Mouse (Mus musculus): ENCODE results near the gene Glmp. TPM values are rescaled to one million over a fixed set of nuclear protein-coding genes. Genes with fewer than 3 reads are reported as not detected.
"Not testable (repeated sequence)": the region's sequence is repeated elsewhere in the genome, so short reads cannot be mapped to it uniquely, and the experiment has no call there.

Gene Glmp
- polyA plus RNA-seq, 1 experiment, result 171 TPM

DNA sequence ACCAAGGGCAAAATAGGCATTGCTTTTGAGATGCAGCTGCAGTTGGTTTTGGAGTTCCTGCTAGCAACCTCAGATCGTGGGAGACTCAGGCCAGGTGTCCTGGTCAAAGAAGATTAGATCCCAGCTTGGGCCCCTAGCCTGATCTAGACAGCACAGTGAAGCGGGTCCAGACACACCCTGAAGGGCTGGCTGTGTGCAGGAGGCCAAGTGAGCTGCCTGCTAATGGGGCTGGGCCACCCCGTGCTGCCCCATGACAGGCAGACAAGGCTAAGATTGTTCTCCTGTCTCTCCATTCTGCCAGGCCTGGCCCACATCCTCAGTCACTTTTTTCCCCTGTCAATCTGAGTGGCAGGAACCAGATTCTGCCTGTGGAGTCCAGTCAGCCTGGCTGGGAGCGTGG, 38.9 kb downstream of the Glmp start:
- no peak overlapping the region for H3K4me2 ChIP-seq (ENCODE audit: low read depth)
- no peak for TF ChIP-seq SRF (IDR thresholded peaks at IDR 0.05; ENCODE audit: control insufficient read depth, insufficient read length, low read depth)
- TF ChIP-seq CEBPB (IDR thresholded peaks at IDR 0.05; ENCODE audit: insufficient read depth, poor library complexity, severe bottlenecking), result no peak
- TF ChIP-seq TCF12 (IDR thresholded peaks at IDR 0.05; ENCODE audit: insufficient read depth, poor library complexity, severe bottlenecking), result no peak
- TF ChIP-seq E2F4 (IDR thresholded peaks at IDR 0.05; ENCODE audit: insufficient read depth), result no peak
- TF ChIP-seq TCF3 (IDR thresholded peaks at IDR 0.05; ENCODE audit: insufficient read length, low read depth), result no peak
- no peak for TF ChIP-seq MYOD1 (IDR thresholded peaks at IDR 0.05; ENCODE audit: control insufficient read depth in 1 of 3, insufficient read length in 2 of 3, low read depth in 2 of 3)
- no peak for TF ChIP-seq POLR2AphosphoS2 (IDR thresholded peaks at IDR 0.05; ENCODE audit: insufficient read length, low read depth)

DNA sequence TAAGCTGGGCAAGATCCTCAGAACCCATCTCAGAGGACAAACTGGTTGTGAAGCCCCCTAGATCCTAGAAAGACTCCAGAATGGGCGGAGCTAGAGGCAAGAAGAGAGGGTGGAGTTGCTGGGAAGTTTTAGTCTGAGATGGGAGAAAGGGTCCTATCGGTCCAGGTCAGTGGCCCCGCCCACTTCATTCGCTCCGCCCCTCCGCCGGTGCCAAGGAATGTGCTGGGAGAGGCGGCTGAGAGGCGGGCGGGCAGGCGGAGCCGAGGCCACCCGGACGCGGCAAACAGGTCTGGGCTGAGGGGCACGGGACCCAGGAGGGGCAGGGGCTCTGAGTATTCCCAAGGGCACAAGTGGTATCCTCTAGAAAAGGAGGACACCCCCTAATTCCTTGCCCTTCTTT, 39.5 kb downstream of the Glmp start, which contains the start of gene Paqr6:
Paqr6 (plus strand) TSS at position 248 of the 400 bp plus-strand sequence.
- no peak within 1 kb of the TSS for H3K4me2 ChIP-seq (ENCODE audit: low read depth)

More for the DNA sequence above, 38.9 kb downstream of the Glmp start:
- Histone ChIP-seq H3K36me3 (ENCODE audit: control insufficient read depth, insufficient read depth) (peaks cover 5% of the 10 kb centered on the region), H3K4me3 (no peak overlapping the region), H3K27me3 (ENCODE audit: control insufficient read depth, insufficient read depth, insufficient read length) (no peaks in the 10 kb centered on the region), H3ac (ENCODE audit: control insufficient read depth, insufficient read length) (no peak overlapping the region), H3K79me2 (ENCODE audit: control insufficient read depth, insufficient read depth) (no peaks in the 10 kb centered on the region)

DNA sequence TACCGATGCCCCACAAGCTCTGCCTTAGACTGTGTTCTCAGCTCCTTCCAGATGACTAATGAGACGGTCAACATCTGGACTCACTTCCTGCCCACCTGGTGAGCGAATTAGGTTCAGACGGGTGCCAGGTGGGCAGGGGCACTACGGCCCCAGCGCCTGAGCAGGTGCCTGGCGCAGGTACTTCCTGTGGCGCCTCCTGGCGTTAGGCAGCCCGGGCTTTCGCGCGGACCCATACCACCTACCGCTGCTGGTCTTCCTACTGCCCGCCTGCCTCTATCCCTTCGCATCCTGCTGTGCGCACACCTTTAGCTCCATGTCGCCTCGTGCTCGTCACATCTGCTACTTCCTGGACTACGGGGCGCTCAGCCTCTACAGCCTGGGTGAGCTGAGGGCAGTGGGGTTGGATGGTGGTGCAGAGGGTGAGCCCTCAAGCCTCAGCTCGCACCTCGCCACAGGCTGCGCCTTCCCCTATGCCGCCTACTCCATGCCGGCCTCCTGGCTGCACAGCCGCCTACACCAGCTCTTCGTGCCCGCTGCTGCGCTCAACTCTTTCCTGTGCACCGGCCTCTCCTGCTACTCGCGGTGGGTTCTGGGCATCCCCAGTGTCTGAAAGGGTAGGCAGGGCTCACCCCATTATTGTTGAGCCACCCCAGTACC, 41.0 kb downstream of the Glmp start:
- TF ChIP-seq E2F4 (IDR thresholded peaks at IDR 0.05; ENCODE audit: insufficient read depth) (no peak), MYOG (IDR thresholded peaks at IDR 0.05; ENCODE audit: control insufficient read depth in 1 of 3, insufficient read depth in 1 of 3, insufficient read length in 2 of 3, low read depth in 2 of 3) (no peak), POLR2A (IDR thresholded peaks at IDR 0.05; ENCODE audit: insufficient read length, low read depth) (no peak), CEBPB (IDR thresholded peaks at IDR 0.05; ENCODE audit: insufficient read depth, poor library complexity, severe bottlenecking) (no peak), MYOD1 (IDR thresholded peaks at IDR 0.05; ENCODE audit: control insufficient read depth in 1 of 3, insufficient read length in 2 of 3, low read depth in 2 of 3) (no peak), TCF12 (IDR thresholded peaks at IDR 0.05; ENCODE audit: insufficient read depth, poor library complexity, severe bottlenecking) (no peak), USF1 (IDR thresholded peaks at IDR 0.05; ENCODE audit: low read depth) (no peak), POLR2AphosphoS2 (IDR thresholded peaks at IDR 0.05; ENCODE audit: insufficient read length, low read depth) (no peak), SRF (IDR thresholded peaks at IDR 0.05; ENCODE audit: control insufficient read depth, insufficient read length, low read depth) (no peak), MAX (IDR thresholded peaks at IDR 0.05; ENCODE audit: low read depth) (no peak), REST (IDR thresholded peaks at IDR 0.05; ENCODE audit: insufficient read depth, insufficient read length) (no peak), TCF3 (IDR thresholded peaks at IDR 0.05; ENCODE audit: insufficient read length, low read depth) (no peak)
- Histone ChIP-seq H3K36me3 (ENCODE audit: control insufficient read depth, insufficient read depth) (peaks cover 5% of the 10 kb centered on the region), H3ac (ENCODE audit: control insufficient read depth, insufficient read length) (no peak overlapping the region), H3K27me3 (ENCODE audit: control insufficient read depth, insufficient read depth, insufficient read length) (no peaks in the 10 kb centered on the region), H3K4me3 (no peak overlapping the region), H3K79me2 (ENCODE audit: control insufficient read depth, insufficient read depth) (no peaks in the 10 kb centered on the region), H3K4me2 (ENCODE audit: low read depth) (no peak overlapping the region)

More for the DNA sequence above, 39.5 kb downstream of the Glmp start, which contains the start of gene Paqr6:
- TF ChIP-seq TCF3 (IDR thresholded peaks at IDR 0.05; ENCODE audit: insufficient read length, low read depth) (no peak), SRF (IDR thresholded peaks at IDR 0.05; ENCODE audit: control insufficient read depth, insufficient read length, low read depth) (no peak), MYOD1 (IDR thresholded peaks at IDR 0.05; ENCODE audit: control insufficient read depth in 1 of 3, insufficient read length in 2 of 3, low read depth in 2 of 3) (no peak), POLR2A (IDR thresholded peaks at IDR 0.05; ENCODE audit: insufficient read length, low read depth) (no peak), CEBPB (IDR thresholded peaks at IDR 0.05; ENCODE audit: insufficient read depth, poor library complexity, severe bottlenecking) (no peak), USF1 (IDR thresholded peaks at IDR 0.05; ENCODE audit: low read depth) (no peak), MAX (IDR thresholded peaks at IDR 0.05; ENCODE audit: low read depth) (no peak), TCF12 (IDR thresholded peaks at IDR 0.05; ENCODE audit: insufficient read depth, poor library complexity, severe bottlenecking) (no peak), MYOG (IDR thresholded peaks at IDR 0.05; ENCODE audit: control insufficient read depth in 1 of 3, insufficient read depth in 1 of 3, insufficient read length in 2 of 3, low read depth in 2 of 3) (no peak), POLR2AphosphoS2 (IDR thresholded peaks at IDR 0.05; ENCODE audit: insufficient read length, low read depth) (no peak), E2F4 (IDR thresholded peaks at IDR 0.05; ENCODE audit: insufficient read depth) (no peak), REST (IDR thresholded peaks at IDR 0.05; ENCODE audit: insufficient read depth, insufficient read length) (no peak)
- H3K27me3 ChIP-seq (ENCODE audit: control insufficient read depth, insufficient read depth, insufficient read length), result no peaks in the 10 kb centered on the region
- H3K4me3 ChIP-seq, result no peak within 1 kb of the TSS
- peaks cover 5% of the 10 kb centered on the region for H3K36me3 ChIP-seq (ENCODE audit: control insufficient read depth, insufficient read depth)
- no peak within 1 kb of the TSS for H3ac ChIP-seq (ENCODE audit: control insufficient read depth, insufficient read length)
- no peaks in the 10 kb centered on the region for H3K79me2 ChIP-seq (ENCODE audit: control insufficient read depth, insufficient read depth)

DNA sequence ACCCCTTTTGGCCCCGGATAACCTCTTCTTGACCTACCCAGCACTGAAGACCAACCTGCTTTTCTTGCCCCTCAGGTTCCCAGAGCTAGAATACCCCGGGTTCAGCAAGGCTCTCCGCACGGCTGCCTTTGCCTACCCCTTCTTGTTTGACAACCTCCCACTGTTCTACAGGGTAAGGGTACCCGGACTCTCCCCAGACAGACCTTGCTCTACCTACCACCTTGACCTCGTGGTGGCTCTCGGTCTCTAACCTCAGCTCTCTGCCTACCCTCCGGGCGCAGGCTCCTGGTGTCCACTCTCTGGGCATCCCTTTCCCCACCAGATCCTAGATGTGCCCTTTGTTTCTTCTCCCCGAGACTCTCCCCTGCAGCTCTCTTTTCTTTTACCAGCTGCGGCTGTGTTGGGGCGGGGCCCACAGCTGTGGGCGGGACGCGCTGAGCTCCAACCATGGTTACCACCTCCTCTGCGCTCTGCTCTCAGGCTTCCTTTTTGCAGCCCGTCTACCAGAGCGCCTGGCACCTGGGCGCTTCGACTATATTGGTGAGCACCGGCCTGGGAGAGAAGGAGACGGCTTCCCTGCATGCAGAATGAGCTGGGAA, 42.1 kb downstream of the Glmp start:
- H3K4me2 ChIP-seq (ENCODE audit: low read depth); H3K27me3 ChIP-seq (ENCODE audit: control insufficient read depth, insufficient read depth, insufficient read length); H3K79me2 ChIP-seq (ENCODE audit: control insufficient read depth, insufficient read depth); H3K4me3 ChIP-seq; H3ac ChIP-seq (ENCODE audit: control insufficient read depth, insufficient read length); H3K36me3 ChIP-seq (ENCODE audit: control insufficient read depth, insufficient read depth): not testable (repeated sequence)

DNA sequence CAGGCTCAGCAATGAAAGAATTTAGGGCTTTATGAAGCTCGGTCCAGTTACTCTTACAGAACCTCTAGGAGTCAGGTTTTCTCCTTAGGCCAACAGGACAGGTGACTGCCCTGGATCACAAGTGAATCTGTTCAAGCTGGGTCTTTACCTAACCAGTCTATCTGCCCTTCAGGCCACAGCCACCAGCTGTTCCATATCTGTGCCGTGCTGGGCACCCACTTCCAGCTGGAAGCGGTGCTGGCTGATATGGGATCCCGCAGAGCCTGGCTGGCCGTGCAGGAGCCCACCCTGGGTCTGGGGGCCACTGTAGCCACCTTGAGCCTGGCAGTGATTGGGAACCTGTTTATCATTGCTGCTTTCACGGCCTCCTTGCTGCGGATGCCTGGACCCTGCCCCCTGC, 42.7 kb downstream of the Glmp start:
- H3K36me3 ChIP-seq (ENCODE audit: control insufficient read depth, insufficient read depth); H3K4me2 ChIP-seq (ENCODE audit: low read depth); H3K79me2 ChIP-seq (ENCODE audit: control insufficient read depth, insufficient read depth); H3ac ChIP-seq (ENCODE audit: control insufficient read depth, insufficient read length); H3K27me3 ChIP-seq (ENCODE audit: control insufficient read depth, insufficient read depth, insufficient read length); H3K4me3 ChIP-seq: not testable (repeated sequence)

DNA sequence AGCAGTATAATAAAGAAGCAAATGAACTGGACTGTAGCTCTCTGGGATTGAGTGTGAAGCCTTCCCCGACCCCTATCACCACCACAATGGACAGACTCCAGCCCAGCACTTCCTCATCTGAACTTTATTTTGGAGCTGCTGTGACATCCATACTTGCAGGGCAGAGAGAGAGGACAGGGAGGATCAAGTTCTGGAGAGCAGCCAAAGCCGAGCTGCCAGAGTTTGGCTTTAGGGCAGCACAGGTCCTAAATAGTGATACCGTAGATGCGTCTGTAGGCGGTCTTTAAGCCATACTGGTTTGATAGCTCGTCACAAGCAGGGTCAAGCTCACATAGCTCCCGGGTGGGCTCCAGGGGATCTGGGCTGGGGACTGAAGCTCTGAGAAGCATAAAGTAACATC, 43.7 kb downstream of the Glmp start:
- not testable (repeated sequence) for H3K36me3 ChIP-seq (ENCODE audit: control insufficient read depth, insufficient read depth); H3K27me3 ChIP-seq (ENCODE audit: control insufficient read depth, insufficient read depth, insufficient read length); H3K4me2 ChIP-seq (ENCODE audit: low read depth); H3K79me2 ChIP-seq (ENCODE audit: control insufficient read depth, insufficient read depth); H3ac ChIP-seq (ENCODE audit: control insufficient read depth, insufficient read length); H3K4me3 ChIP-seq

DNA sequence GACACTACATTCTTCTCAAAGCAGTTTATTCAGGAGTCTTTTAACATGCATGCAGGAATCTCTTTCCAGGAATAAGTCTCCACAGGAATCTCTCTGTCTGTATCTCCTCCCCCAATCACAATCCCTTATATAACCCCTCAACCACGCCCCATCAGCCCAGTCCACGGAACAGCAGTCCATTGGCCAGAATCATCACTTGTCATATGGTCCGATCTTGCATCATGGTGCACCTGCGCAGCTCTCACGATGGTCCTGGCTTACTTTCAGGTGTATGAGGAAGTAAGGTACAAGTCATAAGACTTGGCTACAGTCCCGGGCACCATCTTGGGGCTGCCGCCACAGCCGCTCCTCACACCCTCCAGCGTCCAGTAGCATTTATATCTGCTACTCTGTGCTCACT, 47.8 kb downstream of the Glmp start, which contains the start of gene Bglap3:
Bglap3 (minus strand) TSS at position 101 of the 400 bp plus-strand sequence.
- H3ac ChIP-seq (ENCODE audit: control insufficient read depth, insufficient read length); H3K4me3 ChIP-seq; H3K4me2 ChIP-seq (ENCODE audit: low read depth); H3K79me2 ChIP-seq (ENCODE audit: control insufficient read depth, insufficient read depth); H3K36me3 ChIP-seq (ENCODE audit: control insufficient read depth, insufficient read depth); H3K27me3 ChIP-seq (ENCODE audit: control insufficient read depth, insufficient read depth, insufficient read length): not testable (repeated sequence)

Measured in myocyte (in vitro differentiated cells).